Mouse (Mus musculus): ENCODE measurements around the gene Zfp61.

DNA sequence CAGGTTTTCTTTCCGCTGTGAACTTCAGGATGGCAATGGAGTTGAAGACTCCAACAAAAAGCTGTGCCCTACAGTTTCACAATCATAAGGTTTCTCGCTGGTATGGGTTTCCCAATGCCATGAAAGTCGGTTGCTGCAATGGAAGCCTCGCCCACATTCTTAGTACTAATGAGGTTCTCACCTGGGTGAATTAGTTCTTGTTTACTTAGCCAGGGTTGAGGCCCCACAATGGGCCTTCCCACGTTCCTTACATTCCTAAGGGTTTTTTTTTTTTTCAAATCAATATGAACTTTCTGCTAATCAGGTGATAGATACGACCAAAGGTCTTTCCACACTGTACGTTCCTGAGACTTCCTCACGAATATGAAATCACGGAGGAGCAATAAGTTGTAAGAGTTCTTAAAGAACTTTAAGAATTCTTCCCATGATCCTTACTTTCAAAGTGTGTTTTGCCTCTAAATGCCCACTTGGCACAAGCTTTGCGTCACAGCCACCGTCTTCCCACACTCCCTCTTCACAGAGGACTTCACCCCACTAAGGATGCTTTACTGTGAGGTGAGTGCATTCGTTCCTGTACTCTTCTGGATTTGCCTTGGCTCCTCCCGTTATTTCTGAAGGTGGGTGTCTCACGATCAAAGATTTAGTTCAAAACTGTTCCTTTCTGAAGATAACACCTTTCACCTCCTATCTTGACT, 26.4 kb upstream of the Zfp61 start:
- TF ChIP-seq CTCF (IDR thresholded peaks at IDR 0.05; ENCODE audit: extremely low read depth, insufficient read length, insufficient replicate concordance, low read depth, low read length) (no peak), POLR2A (IDR thresholded peaks at IDR 0.05; ENCODE audit: low read depth, low read length) (no peak)

Data from small intestine, adult 2 months (tissue).